Mouse (Mus musculus) cortical plate, adult 2 months (tissue): ENCODE data around the gene Cybc1.

Source experiments
- CTCF ChIP-seq: fragments of 200-500 bp; IDR thresholded peaks from 2 replicates; pipeline ENCODE4 v1.5.1; 2011; ENCODE audit warnings: mild to moderate bottlenecking, control low read depth, low read length; ENCODE audit not compliant: insufficient read depth; ENCODE audit errors: extremely low read depth
- POLR2A ChIP-seq: fragments of 200-500 bp; IDR thresholded peaks from 2 replicates; pipeline ENCODE4 v1.6.1; 2011; ENCODE audit warnings: mild to moderate bottlenecking, low read length, control low read depth; ENCODE audit not compliant: insufficient read depth; ENCODE audit errors: extremely low read depth

- TF ChIP-seq POLR2A (no peak), CTCF (no peak)
Measured at GRCm38 (mm10) chr11:121216831-121217230, 12.3 kb downstream of the Cybc1 start.
